Mouse (Mus musculus) midbrain, embryonic 14.5 days (tissue): Measurements from ENCODE around the gene Dok1. TPM values are rescaled to one million over a fixed set of nuclear protein-coding genes. Genes with fewer than 3 reads are reported as not detected.

Experiments used
- ATAC-seq: fragments of 200-750 bp; cut with Nextera tagmentation; 2 replicates; pipeline ENCODE4 v1.8.0; 2017; ENCODE audit warnings: moderate number of reproducible peaks, moderate library complexity; ENCODE audit not compliant: low FRiP score, low TSS enrichment
- DNase-seq: peaks from one replicate; pipeline ENCODE4 v3.0.0-alpha.2; 2015
- H3K27ac ChIP-seq: fragments of 300-500 bp; sonication (generic); replicated peaks from 2 replicates; pipeline ENCODE4 v1.5.1; 2014; ENCODE audit warnings: mild to moderate bottlenecking, low read depth, low read length, moderate library complexity
- H3K27me3 ChIP-seq: fragments of 300-500 bp; sonication (generic); 2 replicates; pipeline ENCODE4 v1.6.1; 2014; ENCODE audit warnings: low read length, control low read depth, mixed read lengths; ENCODE audit not compliant: control insufficient read depth, insufficient read depth
- H3K36me3 ChIP-seq: fragments of 300-500 bp; sonication (generic); 2 replicates; pipeline ENCODE4 v1.6.1; 2014; ENCODE audit warnings: low read length, control low read depth; ENCODE audit not compliant: control insufficient read depth, insufficient read depth
- H3K4me1 ChIP-seq: fragments of 300-500 bp; sonication (generic); 2 replicates; pipeline ENCODE4 v1.6.1; 2014; ENCODE audit warnings: mild to moderate bottlenecking, antibody characterized with exemption, low read length, control low read depth; ENCODE audit not compliant: control insufficient read depth, insufficient read depth
- H3K4me2 ChIP-seq: fragments of 300-500 bp; sonication (generic); 2 replicates; pipeline ENCODE4 v1.6.1; 2014; ENCODE audit warnings: mild to moderate bottlenecking, low read length, moderate library complexity
- H3K4me3 ChIP-seq: fragments of 300-500 bp; sonication (generic); replicated peaks from 2 replicates; pipeline ENCODE4 v1.5.1; 2014; ENCODE audit warnings: low read depth, low read length
- H3K9ac ChIP-seq: fragments of 300-500 bp; sonication (generic); replicated peaks from 2 replicates; pipeline ENCODE4 v1.6.1; 2014; ENCODE audit warnings: mild to moderate bottlenecking, low read length, moderate library complexity
- H3K9me3 ChIP-seq: fragments of 300-500 bp; sonication (generic); 2 replicates; pipeline ENCODE4 v1.6.1; 2016; ENCODE audit warnings: low read length, control low read depth, mixed read lengths; ENCODE audit not compliant: control insufficient read depth
- WGBS: fragments of 180-500 bp; shearing (Covaris S2); extraction: QIAGEN DNeasy Blood & Tissue Kit; methylation state at CpG from one replicate; pipeline ENCODE4 v1.1.7; 2014; 5-methylcytosine and 5-hydroxymethylcytosine counted together
- polyA plus RNA-seq: library from polyadenylated mRNA; unstranded; fragments of >200 nt; fragmentation: Nextera tagmentation; extraction: Ambion mirVana; gene quantifications from 2 replicates; pipeline ENCODE4 v1.2.1, GENCODE M21; 2014

The Dok1 gene
- polyA plus RNA-seq, 1 experiment from 2014 or later: 1.7 TPM

DNA sequence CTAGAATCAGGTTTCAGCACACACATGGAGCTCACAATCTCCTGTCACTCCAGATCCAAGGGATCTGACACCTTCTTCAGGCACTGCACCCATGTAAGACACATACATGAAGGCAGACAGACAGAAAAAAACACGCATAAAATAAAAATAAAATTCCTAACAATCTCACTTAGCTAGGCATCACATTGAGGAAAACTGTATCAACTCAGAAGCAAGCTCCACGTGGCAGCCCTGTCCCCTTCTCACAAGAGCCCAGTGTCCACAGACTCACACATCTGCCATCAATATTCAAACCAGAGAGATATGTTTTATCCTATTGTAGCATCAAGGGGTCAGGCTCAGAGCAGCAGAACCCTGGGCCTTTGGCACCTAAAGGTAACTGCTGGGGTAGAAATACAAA lies 29.0 kb downstream of the Dok1 start:
- Histone ChIP-seq H3K9me3 (no peaks in the 10 kb centered on the region), H3K27me3 (no peaks in the 10 kb centered on the region), H3K36me3 (no peaks in the 10 kb centered on the region), H3K9ac (no peak overlapping the region), H3K4me2 (no peak overlapping the region), H3K27ac (no peak overlapping the region), H3K4me1 (no peaks in the 10 kb centered on the region), H3K4me3 (no peak overlapping the region)
- DNase-seq (no peak), ATAC-seq (no peak)
- 74% methylated on average over 2 of the region's 2 CpGs for WGBS

DNA sequence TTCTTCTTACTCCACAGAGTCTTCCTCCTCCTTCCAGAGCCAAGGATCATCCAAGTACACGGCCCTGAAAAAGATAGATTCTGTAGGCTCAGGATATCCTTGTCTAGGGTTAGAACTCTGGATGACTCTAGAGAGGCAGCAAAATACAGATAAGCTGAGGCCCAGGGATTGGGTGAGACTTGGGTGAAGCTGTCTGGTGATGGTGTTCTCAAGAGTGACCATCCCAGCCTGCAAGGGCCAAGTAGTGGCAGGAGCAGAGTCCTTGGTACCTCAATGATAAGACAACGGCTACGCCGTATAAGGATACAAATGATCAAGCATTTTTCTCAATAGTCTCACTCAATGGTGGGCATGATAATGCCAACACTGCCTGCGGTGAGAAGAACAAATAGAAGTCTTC lies 29.4 kb downstream of the Dok1 start:
- H3K36me3 ChIP-seq: no peaks in the 10 kb centered on the region
- no peak overlapping the region for H3K4me2 ChIP-seq
- DNase-seq: no peak
- no peaks in the 10 kb centered on the region for H3K27me3 ChIP-seq
- WGBS: 82% methylated on average over 5 of the region's 5 CpGs
- no peak overlapping the region for H3K4me3 ChIP-seq
- ATAC-seq: no peak
- H3K27ac ChIP-seq: no peak overlapping the region
- no peak overlapping the region for H3K9ac ChIP-seq
- no peaks in the 10 kb centered on the region for H3K9me3 ChIP-seq
- H3K4me1 ChIP-seq: no peaks in the 10 kb centered on the region

DNA sequence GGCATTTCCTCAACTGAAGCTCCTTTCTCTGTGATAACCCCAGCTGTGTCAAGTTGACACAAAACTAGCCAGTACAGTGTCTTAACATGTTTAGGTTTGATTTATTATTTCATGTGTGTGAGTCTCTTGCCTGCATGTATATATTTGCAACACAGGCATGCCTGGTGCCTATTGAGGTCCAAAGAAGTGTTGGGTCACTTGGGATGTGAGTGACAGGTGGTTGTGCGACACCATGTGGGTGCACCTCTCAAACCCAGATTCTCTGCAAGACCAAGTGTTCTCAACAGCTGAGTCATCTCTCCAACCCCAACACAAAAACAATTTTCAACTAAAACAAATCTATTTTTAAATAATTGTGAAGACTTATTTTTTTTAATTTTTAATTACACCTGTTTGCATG lies 30.2 kb downstream of the Dok1 start:
- H3K36me3 ChIP-seq: no peaks in the 10 kb centered on the region

DNA sequence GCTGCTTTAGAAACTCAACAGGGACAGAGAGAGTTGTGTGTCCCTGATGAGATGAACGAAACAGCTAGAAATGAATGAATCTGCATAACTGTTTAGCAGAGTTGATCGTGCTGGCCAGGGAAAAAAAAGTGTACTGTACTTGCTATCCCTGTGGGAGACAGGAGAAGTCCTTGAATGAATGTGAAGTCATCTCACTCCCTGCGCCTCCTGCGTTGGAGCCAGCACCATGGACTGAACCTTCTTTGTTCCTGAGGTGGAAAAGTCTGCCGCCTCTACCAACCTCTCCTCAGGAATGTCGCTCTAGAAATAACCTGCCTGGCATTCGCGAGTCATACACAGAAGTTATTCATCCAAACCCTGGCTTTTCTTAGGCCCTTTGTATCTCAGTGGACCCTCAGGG lies 33.3 kb downstream of the Dok1 start:
- Histone ChIP-seq H3K27ac (no peak overlapping the region), H3K4me3 (no peak overlapping the region), H3K4me2 (no peak overlapping the region), H3K9me3 (no peaks in the 10 kb centered on the region), H3K27me3 (no peaks in the 10 kb centered on the region), H3K9ac (no peak overlapping the region), H3K4me1 (no peaks in the 10 kb centered on the region), H3K36me3 (no peaks in the 10 kb centered on the region)
- DNase-seq (no peak), ATAC-seq (no peak)
- WGBS: 74% methylated on average over 8 of the region's 8 CpGs

More for the DNA sequence above, 30.2 kb downstream of the Dok1 start:
- no peak for DNase-seq
- H3K9me3 ChIP-seq: no peaks in the 10 kb centered on the region
- H3K27me3 ChIP-seq: no peaks in the 10 kb centered on the region
- ATAC-seq: no peak
- H3K4me1 ChIP-seq: no peaks in the 10 kb centered on the region
- WGBS: 97% methylated on average over 1 of the region's 1 CpGs
- no peak overlapping the region for H3K9ac ChIP-seq
- H3K27ac ChIP-seq: no peak overlapping the region
- H3K4me2 ChIP-seq: no peak overlapping the region
- no peak overlapping the region for H3K4me3 ChIP-seq

DNA sequence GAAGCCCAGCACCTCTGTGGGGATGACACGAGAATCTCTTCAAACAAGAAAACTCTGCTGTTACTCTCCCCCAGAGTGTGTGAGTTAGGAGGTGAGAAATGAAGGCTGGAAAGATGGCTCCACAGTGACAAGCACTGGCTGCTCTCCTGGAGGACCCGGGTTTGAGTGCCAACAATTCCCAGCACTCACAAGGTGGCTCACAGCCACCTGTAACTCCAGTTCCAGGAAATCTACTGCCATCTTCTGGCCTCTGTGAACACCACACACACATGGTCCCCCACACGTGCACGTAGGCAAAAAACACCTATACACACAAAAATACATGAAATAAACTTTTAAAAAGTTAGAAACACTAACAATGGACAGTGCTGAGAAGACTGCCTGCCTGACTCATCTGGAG lies 34.9 kb downstream of the Dok1 start:
- no peaks in the 10 kb centered on the region for H3K9me3 ChIP-seq
- H3K4me3 ChIP-seq: no peak overlapping the region
- no peak overlapping the region for H3K9ac ChIP-seq
- H3K36me3 ChIP-seq: no peaks in the 10 kb centered on the region
- no peak for ATAC-seq
- H3K4me2 ChIP-seq: no peak overlapping the region
- H3K4me1 ChIP-seq: no peaks in the 10 kb centered on the region
- WGBS: 71% methylated on average over 4 of the region's 4 CpGs
- no peaks in the 10 kb centered on the region for H3K27me3 ChIP-seq
- DNase-seq: no peak
- no peak overlapping the region for H3K27ac ChIP-seq

DNA sequence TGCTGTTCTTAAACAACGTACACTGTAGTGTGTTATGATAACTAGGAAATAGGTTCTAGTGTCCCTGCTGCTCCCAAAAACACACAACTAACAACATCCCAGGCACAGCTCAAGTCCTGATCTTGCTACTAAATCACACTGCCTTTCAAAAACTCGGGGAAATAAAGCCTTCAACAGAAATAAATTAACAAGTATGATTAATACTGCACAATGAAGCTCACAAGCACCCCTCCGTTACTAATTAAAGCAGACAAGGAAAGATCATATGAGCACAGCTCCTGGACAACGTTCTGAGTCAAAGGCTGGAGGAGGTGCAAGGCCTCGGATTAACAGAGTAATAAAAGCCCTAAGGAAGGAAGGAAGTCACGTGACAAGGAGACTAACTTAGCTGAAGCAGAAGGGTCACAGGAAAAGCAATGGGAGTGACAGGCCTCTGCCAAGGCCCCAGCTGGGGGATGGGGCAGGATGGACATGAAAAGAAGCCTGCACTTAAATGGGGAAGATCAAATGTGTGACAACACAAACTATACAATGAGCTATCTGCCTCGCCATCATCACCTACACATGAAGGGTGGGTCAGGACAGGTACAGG lies 35.7 kb downstream of the Dok1 start:
- DNase-seq: no peak
- no peak for ATAC-seq
- no peak overlapping the region for H3K9ac ChIP-seq
- no peaks in the 10 kb centered on the region for H3K4me1 ChIP-seq
- no peak overlapping the region for H3K4me3 ChIP-seq
- H3K27me3 ChIP-seq: no peaks in the 10 kb centered on the region
- 52% methylated on average over 7 of the region's 7 CpGs for WGBS
- no peak overlapping the region for H3K27ac ChIP-seq
- H3K36me3 ChIP-seq: no peaks in the 10 kb centered on the region
- H3K9me3 ChIP-seq: no peaks in the 10 kb centered on the region
- no peak overlapping the region for H3K4me2 ChIP-seq

DNA sequence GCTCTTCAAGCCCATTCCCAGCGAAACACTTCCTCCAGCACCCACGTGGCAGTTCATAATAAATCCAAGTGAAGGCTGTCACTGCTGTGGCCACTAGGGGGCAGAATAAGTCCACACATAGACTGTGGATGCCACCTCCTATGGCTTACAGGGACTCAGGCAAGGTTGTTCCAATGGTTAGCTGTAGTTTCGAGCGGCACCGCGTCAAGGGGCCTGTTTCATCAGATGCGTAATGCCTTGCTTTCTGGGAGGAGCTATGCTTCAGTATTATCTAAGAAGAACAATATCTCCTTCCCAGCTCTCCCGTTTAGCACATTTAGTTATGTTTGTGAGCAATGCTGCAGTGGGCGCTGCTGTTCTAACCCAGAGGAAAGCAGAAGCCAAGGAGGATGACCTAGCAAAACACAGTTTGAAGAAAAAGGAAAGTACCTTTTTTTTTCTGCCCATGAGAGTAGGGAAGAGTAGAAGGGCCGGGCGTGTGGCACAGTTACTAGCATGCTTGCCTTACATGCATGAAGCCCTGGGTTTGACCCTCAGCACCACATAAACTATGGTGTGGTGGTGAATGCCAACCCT lies 36.4 kb downstream of the Dok1 start:
- DNase-seq: peak; percentile 97
- peak; percentile 91 for ATAC-seq
- Histone ChIP-seq H3K4me2 (peak overlapping the region; percentile 32), H3K27ac (no peak overlapping the region), H3K4me1 (no peaks in the 10 kb centered on the region), H3K27me3 (no peaks in the 10 kb centered on the region), H3K9ac (no peak overlapping the region), H3K9me3 (no peaks in the 10 kb centered on the region), H3K4me3 (no peak overlapping the region), H3K36me3 (no peaks in the 10 kb centered on the region)
- whole genome bisulfite sequencing: 16% methylated on average over 11 of the region's 11 CpGs

DNA sequence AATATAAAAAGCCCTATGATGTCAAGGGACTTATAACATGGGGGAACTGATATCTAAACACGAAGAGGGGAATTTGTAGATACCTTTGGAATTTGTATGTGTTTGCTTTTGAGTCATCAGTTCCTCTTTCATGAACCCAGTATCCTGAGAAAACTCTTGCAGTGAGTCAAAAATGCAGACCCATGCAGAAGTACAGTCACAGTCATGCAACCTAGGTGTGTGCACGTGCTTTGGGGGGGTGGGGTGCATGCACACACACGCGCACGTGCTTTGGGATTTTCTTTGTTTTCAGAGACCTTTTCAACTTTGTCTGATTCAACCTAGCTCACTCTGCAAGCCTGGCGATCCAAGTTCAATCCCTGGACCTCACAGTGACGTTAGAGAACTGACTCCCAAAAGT lies 38.9 kb downstream of the Dok1 start:
- no peak overlapping the region for H3K27ac ChIP-seq
- DNase-seq (no peak), ATAC-seq (no peak)
- H3K9me3 ChIP-seq: no peaks in the 10 kb centered on the region
- no peaks in the 10 kb centered on the region for H3K36me3 ChIP-seq
- H3K27me3 ChIP-seq: no peaks in the 10 kb centered on the region
- no peaks in the 10 kb centered on the region for H3K4me1 ChIP-seq
- H3K4me2 ChIP-seq: no peak overlapping the region
- 82% methylated on average over 7 of the region's 7 CpGs for WGBS
- no peak overlapping the region for H3K9ac ChIP-seq
- H3K4me3 ChIP-seq: no peak overlapping the region

DNA sequence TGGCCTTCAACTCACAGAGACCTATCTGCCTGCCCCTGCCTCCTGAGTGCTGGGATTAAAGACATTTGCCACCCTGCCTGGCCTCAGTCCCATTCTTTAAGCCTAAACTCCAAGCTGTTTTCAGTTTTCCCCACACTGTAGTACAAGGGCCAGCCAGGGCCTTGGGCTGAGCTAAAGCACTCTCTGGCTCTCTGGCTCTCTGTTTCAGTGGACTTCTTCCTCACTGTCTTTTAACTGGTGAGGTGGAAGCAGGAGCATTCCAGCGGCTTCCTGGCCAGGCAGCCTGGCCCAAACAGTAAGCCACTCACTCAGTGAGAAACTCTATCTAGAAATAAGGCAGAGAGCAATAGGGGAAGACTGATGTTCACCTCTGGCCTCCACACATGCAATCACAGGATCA lies 39.6 kb downstream of the Dok1 start:
- DNase-seq (no peak), ATAC-seq (no peak)
- no peaks in the 10 kb centered on the region for H3K4me1 ChIP-seq
- H3K36me3 ChIP-seq: no peaks in the 10 kb centered on the region
- H3K27me3 ChIP-seq: no peaks in the 10 kb centered on the region
- no peak overlapping the region for H3K4me2 ChIP-seq
- no peaks in the 10 kb centered on the region for H3K9me3 ChIP-seq
- 38% methylated on average over 1 of the region's 1 CpGs for WGBS
- no peak overlapping the region for H3K4me3 ChIP-seq
- H3K9ac ChIP-seq: no peak overlapping the region
- H3K27ac ChIP-seq: no peak overlapping the region
